Mouse (Mus musculus) T-helper 17 cell (primary cell): ENCODE data around the gene Dohh.

Experiments
- in situ Hi-C, 2 experiments: fragments of 300-600 bp; cut with MboI, MseI; formaldehyde crosslinking; loops; 1 replicate in 1 of 2; 2 replicates in 1 of 2; pipeline ENCODE4 v1.15.1; 2025; ENCODE audit warnings: high pct_unique_total_duplicates in 2 of 2

The Dohh gene

DNA sequence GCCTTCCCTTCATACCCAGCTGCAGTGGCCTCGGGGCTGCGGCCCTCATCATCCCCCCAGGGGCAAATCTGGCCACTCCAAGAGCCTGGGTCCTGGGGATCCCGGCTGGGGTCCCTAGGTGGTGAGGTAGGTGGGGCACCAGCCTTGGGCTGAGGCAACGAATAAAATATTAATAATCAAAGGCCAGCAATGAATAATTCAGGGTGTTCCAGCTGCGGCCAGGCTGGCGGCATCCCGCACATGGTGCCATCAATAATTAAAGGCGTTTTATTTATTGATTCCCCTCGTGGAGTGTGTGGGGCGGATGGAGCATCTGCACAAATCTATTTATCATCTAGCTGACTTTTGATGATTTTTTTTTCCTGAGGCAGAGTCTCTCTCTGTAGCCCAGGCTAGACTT, 19.3 kb downstream of the Dohh start:
- in situ Hi-C loops: no loop called here

DNA sequence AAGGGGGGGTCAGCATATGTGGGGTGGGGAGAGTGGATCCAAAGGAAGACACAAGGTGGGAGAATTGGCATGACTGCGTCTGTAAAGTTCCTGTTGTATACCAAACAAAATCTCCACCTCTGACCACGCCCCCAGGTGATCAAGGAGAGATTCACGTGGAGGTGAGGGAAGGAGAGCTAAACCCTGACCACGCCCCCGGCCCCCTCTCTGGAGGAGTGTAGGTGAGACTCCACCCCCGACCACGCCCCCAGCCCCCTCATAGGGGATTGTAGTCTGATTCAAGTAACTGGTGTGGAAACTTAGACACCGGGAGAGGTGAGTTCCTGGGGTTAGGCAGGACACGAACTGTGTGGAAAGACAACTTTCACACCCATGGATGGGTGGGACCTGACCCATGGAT, 19.9 kb downstream of the Dohh start:
- in situ Hi-C loops: no loop called here

DNA sequence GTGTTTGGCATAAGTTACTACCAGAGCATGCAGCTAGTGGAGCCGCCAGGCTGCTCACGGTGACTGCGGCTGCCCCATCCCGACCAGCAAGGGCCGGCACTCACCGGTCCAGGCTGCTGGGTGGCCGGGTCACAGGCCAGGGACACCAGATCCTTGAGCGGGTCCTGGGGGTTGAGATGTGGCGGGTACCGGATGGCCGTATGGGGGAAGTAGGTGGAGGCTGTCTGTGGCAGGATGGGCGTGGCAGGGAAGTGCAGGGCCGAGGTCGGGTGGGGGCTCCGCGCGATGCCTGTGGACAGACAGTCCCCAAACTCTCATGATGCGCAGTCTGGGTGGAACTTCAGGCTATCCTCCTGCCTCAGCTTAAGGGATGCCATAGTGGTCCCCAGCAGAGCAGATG, 20.5 kb downstream of the Dohh start:
- in situ Hi-C loops: no loop called here

DNA sequence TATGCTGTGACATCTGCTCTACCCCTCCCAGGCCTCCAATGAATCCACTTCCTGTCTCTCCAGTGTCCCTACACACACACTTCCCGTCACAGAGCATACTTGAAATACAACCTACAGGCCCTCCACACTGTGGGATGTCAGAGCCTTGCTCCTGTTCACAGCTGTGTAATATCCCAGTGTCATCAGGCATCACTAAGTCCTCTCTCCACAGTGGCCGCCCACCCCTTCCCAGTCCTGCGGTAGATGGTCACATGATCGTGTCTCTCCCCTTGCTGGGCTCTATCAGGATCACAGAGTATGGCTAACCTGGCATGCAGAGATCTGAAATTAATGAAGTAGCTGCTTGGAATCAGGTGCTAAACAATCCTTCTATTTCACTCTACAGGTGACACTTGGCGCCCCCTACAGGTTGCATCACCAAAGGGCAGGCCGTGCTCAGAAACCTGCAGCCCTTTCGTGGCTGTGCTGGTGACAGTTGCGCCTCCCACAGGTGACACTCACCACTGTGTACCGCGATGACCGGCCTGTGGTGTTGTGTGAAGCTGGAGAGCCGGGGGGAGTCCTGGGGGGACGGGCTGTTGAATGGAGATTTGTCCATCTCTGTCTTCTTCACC, 21.5 kb downstream of the Dohh start:
- in situ Hi-C loops: no loop called here

DNA sequence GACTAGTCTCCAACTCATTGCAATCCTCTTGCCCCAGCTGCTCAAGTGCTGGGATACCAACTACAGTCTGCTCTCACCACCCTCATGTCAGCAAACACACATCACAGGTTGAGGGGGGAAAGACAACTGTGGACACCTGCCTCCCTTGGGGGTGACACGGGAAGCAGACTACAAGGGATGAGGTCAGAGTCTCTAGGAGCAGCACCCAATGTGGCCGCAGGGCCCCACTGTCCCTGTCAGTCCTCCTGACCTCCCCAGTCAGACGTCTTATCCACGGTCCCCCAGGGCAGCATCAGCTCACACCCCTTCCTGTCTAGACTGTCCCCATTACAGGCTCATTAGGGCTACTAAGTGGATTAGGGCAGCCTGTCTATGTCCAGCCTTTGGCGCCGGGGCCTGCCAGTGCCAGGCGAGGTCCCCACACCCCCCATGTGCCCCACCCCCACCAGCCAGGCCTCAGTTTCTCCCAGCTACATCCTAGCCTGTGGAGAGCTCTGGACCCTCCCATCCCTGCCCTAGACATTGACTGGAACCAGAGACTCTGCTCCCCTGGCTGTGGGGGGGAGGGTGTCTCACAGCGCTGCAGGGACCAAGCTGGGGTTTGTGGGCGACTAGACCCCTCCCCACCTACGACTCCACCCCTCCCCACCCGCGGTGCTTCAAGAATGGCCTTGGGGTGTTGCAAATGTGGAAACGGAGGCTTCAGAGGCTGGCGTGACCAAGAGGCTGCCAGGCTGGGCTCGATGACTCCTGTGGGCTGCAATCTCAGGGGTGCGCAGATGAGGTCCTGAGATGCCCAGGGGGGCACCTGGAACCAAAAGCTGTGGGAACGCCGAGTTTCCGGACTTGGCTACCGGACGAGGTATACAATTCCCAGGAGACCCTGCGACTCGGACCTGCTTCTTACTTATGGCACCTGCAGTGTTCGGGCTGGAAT, 22.5 kb downstream of the Dohh start:
- in situ Hi-C loops: no loop called here

DNA sequence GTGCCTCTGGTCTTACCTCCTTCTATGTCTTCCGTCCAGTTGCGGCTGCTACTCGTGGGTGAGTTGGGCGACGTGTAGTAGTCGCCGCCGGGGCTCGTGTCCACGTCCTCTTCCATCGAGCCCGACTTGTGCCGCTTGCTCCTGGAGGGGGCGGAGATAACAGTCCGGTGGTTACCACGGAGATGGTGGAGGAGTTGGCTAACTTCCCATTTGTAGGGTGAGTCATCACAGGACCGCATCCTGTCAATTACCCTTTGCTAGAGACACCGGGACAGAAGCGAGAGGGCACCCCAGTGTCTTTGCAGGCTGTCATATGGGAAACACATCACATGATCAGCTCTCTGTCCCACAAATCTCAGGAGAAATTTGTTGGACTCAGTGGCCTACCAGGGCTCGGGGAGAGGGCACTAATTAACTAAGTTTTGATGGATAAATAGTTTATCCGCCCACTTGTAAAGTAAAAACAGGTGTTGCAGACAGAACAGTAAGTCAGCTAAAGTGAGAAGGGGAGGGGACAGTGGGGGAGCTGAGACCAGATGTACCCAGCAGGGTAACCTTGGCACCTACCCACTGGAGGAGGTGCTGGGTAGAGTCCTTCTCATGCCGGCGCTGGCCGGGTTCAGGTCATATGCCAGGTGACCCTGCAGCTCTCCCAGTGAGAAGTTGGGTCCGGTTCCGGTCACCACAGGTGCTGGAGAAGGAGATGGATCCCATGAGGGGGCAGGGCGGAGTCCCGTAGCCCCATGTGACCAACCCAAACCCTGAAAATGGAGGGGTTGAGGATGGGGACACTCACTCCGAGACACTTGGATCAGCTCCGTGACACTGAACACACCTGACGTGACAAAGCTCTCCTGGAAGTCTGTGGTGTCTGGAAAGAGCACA, 23.6 kb downstream of the Dohh start:
- in situ Hi-C loops: no loop called here

DNA sequence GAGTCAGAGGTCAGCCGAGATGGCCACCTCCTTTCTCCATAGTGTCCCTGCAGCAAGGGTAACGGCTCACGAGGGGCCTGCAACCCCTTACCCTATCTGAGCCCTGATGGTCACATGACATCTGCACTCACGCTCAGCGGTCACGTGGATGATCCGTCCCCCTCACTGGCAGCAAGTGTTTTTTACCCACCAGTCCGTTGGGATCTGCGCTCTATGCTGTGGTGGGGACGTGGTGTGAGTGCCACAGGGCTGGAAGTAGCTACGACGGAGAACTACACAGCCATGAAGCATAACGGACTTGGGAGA, 24.1 kb downstream of the Dohh start:
- in situ Hi-C loops: no loop called here

DNA sequence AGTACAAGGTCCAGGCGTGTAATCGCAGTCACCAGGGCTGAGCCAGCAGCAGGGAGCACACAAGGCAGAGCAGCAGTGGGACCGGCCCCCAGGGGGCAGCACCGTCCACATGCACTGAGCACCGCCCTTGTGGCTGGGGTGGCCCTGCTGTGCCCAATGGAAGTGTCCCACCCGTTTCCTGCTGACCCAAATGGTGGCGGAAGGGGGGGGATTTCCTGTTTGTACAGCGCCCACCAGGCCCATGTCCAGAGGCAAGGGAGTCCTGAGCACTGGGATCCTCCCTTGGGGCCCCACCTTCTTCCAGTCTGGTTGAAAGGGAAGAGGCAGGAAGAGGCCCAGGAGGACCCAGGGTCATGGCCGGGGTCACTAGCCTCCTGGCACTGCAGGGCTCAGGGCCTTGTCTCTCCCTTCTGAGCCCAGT, 24.7 kb downstream of the Dohh start:
- in situ Hi-C loops: no loop called here

DNA sequence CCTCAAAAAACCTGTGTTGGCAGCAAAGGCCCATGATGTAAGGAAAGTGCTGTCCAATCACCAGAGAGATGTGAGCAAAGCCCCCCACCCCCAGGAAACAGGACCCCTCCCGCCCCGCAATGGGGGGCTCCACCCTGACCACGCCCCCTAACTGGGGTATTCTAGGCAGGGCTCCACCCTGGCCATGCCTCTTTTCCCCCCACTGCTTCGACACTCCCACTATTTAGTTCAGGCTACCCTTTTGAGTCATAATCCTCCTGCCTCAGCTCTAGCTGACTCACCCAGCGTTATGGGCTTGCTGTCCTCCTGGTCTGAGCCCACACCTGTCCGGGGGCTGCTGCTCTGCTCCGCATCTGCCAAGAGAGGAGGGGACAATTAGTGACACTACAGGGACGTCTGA, 25.1 kb downstream of the Dohh start:
- in situ Hi-C loops: no loop called here

DNA sequence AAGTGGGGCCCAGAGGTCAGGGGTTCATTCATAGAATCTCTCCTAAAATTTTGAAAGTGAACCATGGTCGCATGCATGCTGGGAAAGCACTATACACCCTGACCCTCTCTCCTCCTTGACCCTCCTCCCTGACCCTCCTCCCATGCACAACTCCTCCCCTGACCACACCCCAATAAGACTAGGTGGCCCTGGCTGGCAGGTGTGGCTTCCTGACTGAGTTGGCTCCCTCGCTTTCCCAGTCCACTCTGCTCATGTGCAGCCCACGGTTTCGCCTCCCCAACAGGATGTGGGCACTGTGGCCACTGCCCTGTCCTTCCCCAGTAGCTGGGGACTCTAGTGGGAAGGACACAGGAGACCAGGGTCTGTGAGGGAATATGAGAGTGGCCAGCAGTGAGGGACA, 26.1 kb downstream of the Dohh start:
- in situ Hi-C loops: no loop called here

DNA sequence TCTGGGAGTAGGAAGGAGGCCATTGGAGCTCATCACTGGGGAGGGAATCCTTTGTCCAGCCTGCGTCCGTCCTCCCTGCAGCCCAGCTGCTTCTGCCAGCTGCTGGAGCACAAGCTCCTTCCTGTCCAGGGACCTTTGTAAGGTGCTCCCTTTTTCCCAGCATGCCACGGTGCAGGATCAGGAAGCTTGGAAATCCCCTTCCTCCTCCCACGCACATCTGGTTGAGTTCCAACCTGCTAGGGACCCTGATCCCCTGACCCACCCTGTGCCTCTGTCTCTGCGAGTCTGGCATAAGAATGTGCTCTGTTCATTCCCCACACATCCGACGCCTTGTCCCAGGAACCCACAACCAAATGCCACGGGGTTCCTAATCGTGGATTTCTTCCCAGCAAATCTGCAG, 26.8 kb downstream of the Dohh start:
- in situ Hi-C loops: no loop called here

DNA sequence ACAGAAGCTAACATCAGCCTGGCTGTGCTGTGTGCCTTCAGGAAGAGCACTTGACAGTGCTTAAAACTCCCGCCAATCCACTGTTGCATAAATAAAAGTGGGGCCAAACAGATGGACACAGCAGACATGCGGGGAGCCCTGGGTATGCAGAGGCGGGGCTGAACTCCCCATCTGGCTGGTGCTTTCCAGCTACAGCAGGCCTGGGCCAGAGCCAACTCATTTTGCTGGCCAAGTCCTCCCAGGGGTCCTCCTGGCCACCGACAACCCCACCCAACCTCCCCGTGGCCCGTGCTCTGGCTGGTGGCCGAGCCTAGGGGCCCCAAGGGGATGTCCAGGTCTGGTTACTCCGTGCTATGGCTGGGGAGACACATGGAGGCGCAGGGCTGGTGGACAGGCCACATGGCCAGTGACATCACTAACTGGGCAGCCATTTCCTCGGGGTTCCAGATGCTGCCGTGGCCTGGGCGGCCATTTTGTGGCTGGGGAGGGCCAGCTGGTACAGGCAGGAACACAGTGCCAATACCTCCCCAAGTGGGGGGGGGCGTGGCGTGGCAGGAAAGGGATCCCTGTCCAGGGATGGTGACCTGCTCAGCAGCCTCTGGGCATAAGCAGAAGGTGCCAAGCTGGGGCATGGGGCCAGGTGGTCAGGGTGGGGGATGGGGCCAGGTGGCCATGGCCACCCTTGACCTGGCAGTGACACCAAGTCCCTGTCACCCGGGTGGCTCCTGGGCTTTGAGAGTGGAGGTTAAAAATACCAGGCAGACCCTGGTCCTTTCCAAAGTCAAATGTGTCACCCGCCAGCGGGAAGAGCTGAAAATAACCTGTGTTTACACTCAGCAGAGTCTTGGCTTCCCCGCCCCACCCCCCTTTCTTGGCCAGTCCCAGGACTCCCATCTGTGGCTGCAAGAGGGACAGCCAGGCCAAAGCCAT, 27.5 kb downstream of the Dohh start:
- in situ Hi-C loops: no loop called here

DNA sequence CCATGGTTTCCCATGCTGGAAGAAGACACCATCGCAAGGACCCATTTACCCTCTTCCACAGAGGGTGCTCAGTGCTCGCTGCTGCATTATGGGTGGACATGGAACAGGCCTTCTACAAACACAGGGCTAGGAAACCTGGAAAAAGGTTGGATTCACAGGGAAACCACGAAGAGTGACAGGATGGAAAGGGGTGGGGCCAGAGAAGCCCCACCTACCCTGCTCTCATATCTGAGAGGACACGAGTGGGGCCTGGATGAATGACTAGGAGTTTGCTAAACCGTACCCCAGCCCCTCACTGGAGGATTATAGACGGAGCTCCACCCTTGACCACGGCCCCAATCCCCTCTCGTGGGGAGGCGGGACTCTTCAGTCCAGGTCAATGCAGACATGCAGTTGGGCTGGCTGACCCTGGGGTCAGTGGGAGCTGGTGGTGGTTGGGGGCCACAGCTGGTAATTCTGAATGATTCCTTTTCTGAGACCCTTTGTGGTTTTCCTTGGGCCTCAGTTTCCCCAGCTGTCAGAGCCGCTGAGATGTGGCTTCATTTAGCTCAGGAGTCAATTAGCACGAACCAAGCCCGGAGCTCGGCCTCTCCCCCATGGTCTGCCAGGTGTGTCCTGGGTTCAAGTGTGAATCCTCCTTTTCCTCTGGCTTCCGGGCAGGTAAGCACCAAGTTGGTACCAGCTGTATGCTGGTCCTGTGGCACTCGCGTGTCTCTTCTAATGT, 28.5 kb downstream of the Dohh start:
- in situ Hi-C loops: no loop called here

DNA sequence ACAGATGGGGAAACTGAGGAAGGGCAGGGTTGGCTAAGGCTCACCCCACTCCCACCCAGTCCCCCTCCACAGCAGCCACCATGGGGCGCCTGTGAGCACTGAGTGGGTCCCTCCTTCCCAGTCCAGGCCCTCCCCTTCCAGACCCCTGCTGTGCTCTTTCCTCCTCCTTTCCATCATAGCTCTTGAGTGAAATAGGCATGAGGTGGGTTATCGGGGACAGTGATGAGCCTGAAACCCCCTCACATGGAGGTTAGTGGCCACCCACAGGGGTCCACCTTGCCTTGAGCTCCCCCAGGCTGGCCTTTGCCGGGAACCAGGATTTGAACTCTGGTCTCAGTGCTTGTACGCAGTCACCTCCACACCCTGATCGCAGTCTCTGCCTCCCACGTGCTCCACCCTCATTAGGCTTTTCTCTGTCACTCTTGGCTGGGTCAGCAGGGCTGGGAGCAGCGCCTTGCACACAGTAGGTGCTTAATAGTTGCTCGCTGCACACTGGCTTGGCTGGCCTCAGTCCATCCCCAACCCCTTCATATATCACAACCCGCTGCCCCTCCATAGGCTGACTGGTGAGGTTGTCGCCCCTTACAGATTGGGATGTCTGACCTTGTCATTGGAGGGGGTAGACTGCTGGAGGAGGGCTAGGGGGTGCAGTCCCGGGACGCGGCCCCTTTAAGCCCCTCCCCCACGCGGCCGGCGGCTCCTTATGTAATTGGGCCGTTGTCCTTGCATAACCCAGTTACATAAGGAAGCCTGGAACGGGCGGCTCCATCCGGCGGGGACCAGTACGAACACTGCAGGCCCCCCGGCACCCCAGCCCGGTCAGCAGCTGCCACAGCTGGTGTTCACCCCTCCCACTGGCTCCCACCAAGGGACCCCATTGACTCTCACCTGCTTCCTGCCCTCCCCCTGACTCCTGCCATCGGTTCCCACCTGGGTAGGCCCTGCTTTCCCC, 29.4 kb downstream of the Dohh start:
- in situ Hi-C loops: no loop called here

DNA sequence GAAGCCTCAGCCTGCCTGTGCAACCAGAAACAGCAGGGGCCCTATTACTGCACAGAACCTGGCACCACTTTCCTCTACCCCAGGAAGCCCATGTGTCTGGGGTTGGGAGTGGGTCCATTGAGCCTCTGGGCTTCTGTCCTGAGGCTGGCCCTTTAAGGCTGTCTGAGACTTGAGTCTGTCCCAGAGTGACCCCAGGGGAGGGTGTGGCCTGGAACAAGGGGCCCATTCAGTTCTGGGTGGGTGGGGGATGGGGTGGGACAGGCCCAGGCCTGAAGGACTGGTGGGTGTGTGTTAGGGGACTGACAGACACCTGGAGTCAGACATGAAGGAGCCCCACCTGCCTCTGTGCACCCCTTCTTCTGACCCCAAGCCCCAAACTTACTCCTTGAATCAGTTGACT, 30.5 kb downstream of the Dohh start:
- in situ Hi-C loops: no loop called here

DNA sequence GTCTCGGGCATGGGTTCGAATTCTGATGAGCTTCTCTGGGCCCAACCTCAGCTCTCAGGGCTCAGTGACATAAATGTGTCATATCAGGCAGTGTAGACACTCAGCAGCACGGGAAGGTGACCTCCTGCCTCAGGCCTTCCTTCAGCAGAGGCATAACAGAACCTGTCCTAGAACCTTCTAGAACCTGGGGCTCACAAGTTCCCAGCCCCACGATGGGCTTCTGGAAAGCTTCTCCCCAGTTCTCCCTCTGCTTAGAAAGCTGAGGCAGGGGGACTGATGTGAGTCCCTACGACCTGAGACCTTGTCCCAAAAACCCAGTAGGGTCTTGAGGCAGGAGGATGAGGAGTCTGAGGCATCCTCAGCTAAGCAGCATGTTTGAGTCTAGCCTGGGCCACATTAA, 30.9 kb downstream of the Dohh start:
- in situ Hi-C loops: no loop called here

DNA sequence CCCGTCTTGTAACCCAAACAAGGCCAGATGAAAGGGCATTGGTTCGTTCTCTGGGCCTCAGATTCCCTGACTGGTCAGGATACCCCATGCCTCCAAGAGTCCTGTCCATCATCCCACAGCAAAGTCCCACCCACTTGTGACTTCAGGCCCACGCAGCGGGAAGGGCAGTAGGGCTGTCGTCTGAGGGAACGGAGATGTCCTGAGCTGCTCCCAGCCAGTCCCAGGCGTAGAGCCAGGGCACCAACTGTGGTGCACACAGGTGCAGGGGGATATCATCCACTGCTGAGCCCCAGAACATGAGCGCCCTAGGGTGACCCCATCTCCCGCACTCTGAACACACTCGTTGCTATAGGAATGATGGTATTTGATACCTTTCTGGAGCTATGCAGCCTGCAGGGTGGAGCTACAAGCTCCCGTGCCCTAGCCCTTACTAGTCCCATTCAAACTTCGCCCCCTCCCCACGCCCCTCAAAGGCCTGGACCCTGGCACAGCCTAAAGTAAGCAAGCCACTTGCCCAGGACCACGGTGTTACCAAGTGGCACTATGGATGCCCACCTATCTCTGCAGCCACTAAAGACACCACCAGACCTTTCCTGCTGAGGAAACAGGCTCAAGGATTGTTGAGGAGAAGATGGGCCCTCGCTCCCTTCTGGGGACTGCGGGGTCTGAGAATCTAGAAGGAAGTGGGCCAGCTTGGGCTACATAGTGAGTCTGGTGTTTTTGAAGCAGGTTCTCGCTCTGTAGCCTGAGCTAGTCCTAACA, 31.5 kb downstream of the Dohh start:
- in situ Hi-C loops: no loop called here

DNA sequence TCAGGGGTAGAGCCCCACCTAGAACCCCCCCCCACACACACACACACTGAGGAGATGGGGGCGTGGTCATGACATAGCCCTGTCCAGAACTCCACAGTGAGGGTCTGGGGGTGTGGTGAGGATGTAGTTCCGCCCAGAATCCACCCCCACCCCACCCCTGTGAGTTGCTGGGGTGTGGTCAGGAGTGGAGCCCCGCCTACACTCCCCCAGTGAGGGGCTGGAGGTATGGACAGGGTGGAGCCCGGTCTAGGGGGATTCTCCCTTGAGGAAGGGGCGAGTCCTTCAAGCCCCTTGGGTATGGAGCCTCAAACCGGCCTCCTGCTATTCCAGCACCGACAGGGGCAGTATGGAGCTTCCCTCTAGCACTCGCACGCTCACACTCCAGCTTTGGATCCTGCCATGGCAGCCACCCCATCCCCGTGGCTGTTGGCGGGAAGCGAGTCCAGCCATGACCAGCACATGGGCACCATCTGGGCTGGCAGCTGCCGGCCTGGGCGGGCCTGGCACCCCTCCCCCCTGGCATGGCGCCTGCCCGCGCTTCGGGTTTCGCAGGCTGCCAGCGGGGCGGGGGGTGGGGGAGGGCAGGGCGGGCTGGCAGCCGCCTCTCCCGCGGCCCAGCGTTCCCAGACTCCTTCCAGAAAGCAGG, 32.5 kb downstream of the Dohh start:
- in situ Hi-C loops: no loop called here
